Mouse (Mus musculus) A20 (cell line): ENCODE results near the gene Relb.

ENCODE experiments used
- DNase-seq: peaks from one replicate; pipeline ENCODE4 v3.0.0-alpha.2; 2011; ENCODE audit warnings: low read depth, low spot score

The Relb gene

DNA sequence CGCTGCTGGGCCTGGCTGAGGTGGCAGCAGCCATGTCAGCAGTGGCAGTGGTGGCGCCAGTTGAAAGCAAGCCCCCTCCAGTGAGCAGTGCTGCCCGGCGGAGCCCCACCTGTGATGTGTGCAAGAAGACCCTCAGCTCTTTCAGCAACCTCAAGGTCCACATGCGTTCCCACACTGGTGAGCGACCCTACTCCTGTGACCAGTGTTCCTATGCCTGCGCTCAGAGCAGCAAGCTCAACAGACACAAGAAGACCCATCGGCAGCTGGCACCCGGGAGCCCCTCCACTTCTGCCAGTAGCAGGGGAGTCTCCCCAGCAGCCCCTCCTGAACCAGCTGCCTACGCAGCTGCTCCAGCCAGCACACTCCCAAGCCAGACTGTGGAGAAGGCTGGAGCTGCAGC, 49.5 kb downstream of the Relb start:
- no peak for DNase-seq

DNA sequence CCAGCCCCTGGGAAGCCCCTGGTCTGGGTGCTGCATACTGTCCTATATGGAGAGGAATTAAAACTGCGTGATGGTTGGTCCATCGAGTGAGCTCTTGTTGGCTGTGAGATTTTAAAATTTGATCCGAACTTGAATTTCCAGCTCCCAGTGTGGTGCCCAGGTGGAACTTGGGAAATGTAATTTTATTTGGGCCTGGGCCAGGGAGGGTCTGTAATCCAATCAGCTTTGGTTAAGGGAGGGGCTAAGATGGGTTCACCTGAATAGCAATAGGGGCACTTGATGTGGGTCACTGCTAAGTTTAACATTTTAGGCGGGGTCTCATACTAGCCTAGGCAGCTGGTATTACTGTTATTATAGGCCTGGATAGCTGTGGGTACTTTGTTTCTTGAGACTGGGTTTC, 50.8 kb downstream of the Relb start:
- peak; percentile 78 for DNase-seq

- DNase-seq, result peak; percentile 96
Observed at GRCm38 (mm10) chr7:19577877-19578414, 51.3 kb downstream of the Relb start.

DNA sequence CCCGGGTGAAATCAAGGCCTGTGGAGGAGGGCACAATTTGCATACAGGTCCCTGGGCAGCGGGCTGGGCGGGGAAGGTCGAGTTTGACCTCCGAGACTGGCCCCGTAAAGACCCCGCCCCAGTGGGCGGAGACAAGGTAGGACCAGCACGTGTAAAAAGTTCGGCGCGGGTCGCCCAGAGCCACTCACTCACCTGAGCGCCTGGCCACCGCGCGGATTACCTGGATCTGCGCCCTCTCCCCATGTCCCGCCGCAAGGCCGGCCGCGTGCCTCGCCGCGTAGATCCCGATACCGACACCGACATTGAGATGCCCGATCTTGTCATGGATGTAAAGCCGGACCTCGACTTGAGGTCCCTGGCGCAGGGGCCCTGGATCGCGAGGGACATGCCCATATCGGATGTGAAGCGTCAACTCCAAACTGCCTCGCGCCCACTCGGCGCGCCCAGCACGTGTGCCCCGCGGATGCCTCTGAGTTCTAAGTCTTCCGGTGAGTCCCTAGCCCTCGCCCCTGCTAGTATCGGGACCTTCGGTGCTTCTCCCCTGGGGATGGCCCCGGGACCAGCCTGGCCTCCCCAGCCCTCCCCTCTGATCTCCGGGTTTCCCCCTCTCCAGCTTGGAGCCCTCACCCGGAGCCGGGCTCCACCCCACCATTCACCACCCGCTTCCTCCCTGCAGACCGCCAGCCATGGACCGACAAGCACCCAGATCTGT, 51.9 kb downstream of the Relb start, which contains the start of the genes Zfp296 and Gemin7:
TSS of gene Zfp296 (plus strand) at position 147 of the 712 bp plus-strand sequence.
TSS of gene Gemin7 (minus strand) at position 455 of the 712 bp plus-strand sequence.
- peak; percentile 91 for DNase-seq

DNA sequence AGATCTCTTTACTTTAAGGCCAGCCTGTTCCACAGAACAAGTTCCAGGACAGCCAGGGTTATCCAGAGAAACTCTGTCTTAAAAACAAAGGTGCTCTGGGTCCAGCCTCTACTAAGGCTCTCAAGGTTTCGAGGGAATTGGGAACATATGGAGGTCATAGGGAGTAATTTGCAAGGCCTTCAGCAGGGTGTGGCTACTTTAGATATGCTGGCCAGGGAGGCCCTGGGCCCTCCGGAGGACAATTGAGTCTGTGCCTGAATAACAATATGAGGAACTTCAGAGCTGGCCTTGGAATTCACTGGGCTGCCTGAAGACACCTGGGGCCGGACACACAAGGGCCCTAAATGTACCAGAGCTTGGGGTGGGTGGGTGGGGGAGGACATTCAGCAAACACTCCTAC, 53.7 kb downstream of the Relb start:
- no peak for DNase-seq

DNA sequence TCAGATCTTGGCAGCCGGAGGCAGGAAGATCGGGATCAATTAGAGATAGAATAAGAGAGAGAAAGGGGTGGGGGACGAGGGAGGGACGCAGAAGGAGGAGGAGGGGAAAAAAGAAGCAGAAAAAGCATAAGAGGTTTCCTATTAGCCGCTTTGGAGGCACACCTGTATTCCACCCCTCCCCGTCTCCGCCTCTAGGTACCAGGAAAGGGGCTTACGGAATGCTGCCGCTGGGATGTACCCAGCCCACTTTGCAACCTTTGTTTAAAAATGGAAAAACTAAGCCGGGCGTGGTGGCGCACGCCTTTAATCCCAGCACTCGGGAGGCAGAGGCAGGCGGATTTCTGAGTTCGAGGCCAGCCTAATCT, 55.5 kb downstream of the Relb start:
- no peak for DNase-seq

DNA sequence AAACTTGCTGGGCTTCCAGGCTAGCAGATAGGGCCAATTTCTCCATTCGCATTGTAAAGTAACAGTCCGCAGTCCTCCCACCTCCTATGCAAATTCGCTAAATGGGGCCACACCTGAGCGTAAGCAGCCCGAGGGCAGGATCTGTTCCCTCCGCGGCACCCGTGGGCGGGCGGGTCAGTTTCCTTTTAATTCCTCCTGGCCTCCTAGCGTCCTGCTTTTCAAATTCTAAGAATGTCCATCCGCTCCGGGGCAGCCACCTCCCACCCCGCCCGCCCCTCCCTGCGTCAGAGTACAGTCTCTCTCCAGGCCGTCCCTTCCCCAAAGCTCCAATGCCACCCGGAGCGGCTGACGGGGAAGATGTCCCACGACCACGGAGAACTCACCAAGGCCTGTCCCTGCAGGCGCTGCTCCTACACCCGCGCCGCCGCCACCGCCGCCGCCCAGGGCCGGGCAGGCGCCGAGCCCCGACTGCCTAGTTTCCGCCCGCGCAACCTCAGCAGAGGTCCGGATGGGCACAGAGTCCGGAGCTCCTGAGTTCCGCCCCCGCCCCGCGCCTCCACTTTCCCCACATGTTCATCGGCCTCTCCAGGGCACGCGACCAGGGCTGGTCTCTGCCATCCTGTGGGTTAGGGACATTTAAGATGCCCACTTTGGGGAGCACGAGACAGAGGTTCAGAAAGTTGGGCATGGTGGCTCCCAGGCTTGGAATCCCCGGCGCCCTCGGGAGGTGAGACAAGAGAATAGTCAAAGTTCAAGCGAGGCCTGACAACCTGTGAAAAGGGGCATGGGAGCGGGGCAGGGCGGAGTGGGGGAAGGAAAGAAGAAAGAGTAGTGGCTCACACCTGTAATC, 56.1 kb downstream of the Relb start:
- peak; percentile 94 for DNase-seq

DNA sequence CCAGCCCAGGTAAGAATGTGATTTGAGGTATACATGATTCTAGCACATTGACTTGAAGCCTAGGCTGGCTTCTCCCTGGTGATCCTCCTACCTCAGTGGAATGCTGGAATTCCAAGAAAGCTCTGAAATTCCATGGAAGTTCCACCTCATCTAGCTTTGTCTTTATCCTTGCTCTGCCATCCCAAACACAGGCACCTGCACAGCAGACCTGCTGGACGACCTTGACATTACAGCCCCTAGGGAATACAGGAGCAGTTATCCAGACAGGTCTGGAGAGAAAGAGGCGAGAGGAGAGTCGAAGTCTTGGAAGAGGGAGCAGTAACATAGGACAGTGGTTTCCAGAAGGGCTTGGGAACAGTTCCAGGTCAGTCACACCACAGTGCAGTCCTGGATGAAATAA, 59.6 kb downstream of the Relb start:
- no peak for DNase-seq

- DNase-seq, result no peak
Observed at GRCm38 (mm10) chr7:19567426-19567825, 61.8 kb downstream of the Relb start.

DNA sequence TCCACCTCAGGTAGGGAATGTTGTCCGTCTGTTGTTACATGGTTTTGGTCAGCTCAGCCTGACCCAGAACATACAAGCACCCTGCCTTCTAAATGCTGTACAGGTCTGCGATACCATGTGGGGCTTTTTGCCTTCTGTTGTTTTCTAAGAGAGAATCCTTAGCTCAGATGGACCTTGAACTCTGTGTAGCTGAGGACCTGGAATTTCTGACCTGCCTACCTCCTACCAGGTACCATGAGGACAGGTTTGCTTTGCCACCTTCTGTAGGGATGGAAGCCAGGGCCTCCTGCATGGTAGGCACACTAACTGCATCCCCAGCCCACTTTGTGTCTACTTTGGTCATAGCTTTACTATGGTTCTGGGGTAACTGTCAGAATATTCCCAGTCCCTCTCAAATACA, 63.4 kb downstream of the Relb start:
- no peak for DNase-seq

GRCm38 (mm10) chr7:19564455-19564854, 64.8 kb downstream of the Relb start:
- DNase-seq, result peak; percentile 47

- DNase-seq, result no peak
Observed at GRCm38 (mm10) chr7:19563884-19564283, 65.4 kb downstream of the Relb start.

- DNase-seq, result no peak
Observed at GRCm38 (mm10) chr7:19562643-19563410, 66.4 kb downstream of the Relb start, which contains the start of gene Ppp1r37. TSS of gene Ppp1r37 (minus strand) at chr7:19563076.

GRCm38 (mm10) chr7:19561765-19562642, 67.2 kb downstream of the Relb start:
- peak; percentile 97 for DNase-seq

DNA sequence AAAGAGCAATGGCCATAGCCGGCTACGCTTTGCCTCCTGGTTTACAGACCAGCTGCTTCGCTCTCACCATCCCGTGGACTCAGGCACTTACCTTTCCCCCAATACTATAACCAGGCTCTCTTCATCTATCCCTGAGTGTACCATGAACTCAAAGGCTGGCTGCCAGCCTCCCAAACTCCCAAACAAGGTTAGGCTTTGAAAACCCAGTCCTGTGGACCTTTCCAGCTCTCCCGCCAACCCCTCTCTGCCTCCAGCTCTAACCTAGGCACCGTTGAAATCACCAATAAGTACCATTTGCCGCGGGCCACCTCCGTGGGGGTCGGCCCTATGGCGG, 67.8 kb downstream of the Relb start:
- peak; percentile 43 for DNase-seq

GRCm38 (mm10) chr7:19560491-19561260, 68.6 kb downstream of the Relb start:
- DNase-seq, result no peak

DNA sequence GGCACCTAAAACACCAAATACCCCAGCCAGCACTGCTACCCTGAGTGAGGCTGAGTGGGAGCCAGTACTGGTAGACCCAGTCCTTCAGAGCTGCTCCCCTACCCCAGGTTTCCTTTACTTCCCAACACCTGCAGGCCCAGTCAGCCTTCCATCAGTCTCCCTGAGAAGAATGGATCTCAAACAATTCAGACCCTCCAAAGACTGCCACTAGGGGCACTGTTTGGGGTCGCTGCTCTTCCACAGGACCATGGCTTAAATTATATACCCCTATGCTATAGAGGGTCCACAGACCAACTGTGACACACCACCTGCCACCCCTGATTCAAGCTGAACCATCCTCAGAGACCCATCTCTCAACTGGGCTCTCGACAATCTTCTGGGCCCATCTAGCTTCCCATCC, 70.3 kb downstream of the Relb start:
- DNase-seq, result no peak

DNA sequence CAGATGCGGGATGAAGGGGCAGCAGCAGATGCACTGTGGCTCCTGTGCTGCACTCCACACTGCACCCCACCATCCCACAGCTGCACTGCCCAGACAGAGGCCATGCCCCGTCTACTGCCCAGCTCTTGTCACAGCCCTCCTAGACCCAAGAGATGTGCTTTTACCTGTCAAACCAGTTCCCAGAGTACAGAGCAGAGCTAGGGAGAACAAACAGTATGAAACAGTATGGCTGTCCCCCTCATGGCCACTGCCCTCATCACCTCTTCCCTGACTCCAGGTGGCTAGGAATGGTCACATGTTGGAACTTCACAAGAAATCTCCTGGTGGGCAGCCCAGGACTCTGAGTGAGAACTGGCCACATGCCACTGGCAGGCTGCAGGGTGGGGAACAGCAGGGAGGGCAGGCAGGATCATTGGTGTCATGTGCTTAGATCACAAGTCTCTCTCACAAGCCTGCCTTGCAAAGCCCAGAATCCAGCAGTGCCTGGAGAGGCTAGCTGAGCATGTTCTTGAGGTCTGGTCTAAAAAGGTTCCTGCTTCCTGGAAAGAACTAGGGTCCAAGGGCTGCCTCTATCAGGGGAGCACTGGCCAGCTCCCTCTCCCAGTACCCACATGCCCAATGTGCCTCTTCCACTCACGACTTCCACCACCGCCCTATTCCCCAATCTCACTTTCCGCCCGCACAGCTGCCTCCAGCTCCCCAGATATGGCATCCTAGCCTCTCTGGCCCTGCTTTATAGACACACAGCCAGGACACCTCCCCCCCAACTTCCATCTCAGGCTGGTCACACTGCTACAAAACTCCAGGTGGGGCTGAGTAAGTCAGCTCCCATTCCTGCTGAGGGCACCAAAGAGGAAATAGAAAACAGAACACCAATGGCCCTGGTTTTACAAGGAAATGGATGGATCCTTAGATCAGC, 71.0 kb downstream of the Relb start:
- DNase-seq, result no peak

DNA sequence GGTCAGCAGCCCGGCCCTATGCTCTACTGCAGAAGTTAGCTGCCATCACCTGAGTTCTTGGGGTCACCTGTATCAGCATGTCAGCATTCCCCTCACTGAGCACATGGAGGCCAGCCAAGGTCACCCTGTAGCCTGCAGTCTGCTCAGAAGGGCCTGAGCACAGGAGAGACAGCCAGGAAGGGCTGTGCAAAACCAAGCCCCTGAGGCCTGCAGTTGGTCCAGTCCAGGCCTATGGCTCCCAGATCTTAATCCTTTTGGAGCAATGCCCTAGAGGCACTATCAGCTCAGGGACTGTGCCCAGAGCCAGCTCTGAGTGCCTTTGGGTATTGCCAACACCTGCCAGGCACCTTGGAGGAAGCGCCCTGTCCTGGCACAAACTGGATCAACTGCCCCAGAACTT, 72.2 kb downstream of the Relb start:
- DNase-seq, result no peak
